Mouse (Mus musculus): ENCODE results near the gene Rnf187.
"Not testable (repeated sequence)": the region's sequence is repeated elsewhere in the genome, so short reads cannot be mapped to it uniquely, and the experiment has no call there.

Gene Rnf187

GRCm38 (mm10) chr11:58965001-58965760 is 26.5 kb upstream of the Rnf187 start:
- no peak for DNase-seq (ENCODE audit: low spot score)

GRCm38 (mm10) chr11:58964216-58964615 is 25.5 kb upstream of the Rnf187 start:
- no peak for DNase-seq (ENCODE audit: low spot score)

- DNase-seq (ENCODE audit: low spot score), result peak; percentile 85
Observed at GRCm38 (mm10) chr11:58963543-58963942, 24.8 kb upstream of the Rnf187 start.

DNA sequence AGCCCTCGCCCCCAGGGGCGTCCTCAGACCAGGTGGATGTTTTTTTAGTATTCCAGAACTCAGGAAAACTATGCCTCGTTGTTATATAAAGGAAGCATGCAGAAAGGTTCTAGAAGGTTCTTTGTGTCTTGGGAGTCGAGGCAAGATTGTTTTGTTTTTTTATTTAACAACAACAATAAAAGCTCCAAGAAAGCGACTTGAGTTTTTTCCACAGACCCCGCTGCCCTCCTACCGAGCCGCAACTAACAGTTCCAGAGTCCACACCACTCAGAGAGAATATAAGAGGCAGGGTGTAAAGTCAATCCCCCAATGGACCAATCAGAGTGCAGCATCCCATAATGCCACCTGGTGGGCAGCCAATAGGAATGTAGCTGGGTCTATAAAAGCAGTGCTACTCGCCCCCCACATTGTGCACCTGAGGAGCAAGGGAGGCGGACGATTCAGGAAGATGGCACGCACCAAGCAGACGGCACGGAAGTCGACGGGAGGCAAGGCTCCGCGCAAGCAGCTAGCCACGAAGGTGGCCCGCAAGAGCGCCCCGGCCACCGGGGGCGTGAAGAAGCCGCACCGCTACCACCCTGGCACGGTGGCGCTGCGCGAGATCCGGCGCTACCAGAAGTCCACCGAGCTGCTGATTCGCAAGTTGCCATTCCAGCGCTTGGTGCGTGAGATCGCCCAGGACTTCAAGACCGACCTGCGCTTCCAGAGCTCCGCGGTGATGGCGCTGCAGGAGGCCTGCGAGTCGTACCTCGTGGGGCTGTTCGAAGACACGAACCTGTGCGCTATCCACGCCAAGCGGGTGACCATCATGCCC is 22.9 kb upstream of the Rnf187 start:
- DNase-seq (ENCODE audit: low spot score), result peak; percentile 96

DNA sequence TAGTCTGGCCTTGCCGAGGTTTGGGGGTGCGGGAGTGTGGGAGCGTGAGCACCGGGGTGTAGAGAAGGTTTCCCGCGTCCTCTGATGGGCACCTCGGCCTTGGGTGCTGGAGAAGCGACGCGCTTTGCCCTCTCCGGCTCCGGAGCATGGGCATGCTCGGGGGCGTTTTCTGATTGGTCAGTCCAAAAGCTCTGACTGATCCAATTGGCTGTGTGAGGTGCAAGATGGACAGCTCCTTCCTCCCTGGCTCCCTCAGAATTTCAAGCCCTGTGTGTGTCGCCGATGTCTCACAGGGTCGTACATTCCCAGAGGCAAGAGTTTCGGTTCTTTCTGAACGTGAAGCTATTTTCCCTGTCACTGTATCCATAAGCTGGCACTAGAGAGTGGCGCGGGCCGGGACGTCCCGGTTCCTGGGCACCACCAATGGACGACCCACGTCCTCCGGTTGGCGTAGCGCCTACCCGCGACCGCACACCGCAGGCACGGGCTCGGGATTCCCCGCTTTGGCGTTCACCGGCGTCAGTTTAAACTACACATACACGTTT is 21.3 kb upstream of the Rnf187 start:
- DNase-seq (ENCODE audit: low spot score), result peak; percentile 94

DNA sequence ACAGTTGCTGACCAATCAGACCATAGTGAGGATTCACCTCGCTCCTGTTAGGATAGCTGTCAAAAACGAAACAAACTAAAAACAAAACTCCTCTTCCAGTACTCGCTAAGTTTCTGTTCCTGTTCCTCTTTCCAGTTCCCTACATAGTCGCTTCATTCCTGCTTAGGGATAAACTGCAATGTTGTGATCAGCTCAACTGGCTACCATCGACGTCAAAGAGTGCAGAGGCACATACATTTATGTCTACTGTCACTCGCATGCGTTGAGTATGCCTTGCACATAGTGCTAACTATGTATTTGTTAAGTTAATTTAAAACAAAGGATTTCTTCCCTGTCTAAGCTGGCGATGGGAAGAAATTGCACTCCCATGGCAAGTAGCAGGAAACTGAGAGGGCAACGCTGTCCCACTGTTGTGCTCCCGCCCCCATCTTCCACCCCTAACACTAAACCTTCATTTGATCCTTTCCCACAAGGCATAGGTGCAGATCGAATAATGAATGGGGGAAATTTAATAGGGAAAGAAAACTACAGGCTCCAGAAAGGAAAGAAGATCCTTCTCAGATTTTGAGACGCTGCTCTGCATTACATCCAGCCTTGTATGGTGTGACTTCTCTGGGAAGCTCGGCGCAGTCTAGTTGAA is 20.6 kb upstream of the Rnf187 start:
- DNase-seq (ENCODE audit: low spot score), result no peak

GRCm38 (mm10) chr11:58958536-58958935 is 19.8 kb upstream of the Rnf187 start:
- no peak for DNase-seq (ENCODE audit: low spot score)

GRCm38 (mm10) chr11:58957226-58957914 is 18.7 kb upstream of the Rnf187 start:
- DNase-seq (ENCODE audit: low spot score), result no peak

- no peak for DNase-seq (ENCODE audit: low spot score)
Observed at GRCm38 (mm10) chr11:58955868-58956257, 17.1 kb upstream of the Rnf187 start.

DNA sequence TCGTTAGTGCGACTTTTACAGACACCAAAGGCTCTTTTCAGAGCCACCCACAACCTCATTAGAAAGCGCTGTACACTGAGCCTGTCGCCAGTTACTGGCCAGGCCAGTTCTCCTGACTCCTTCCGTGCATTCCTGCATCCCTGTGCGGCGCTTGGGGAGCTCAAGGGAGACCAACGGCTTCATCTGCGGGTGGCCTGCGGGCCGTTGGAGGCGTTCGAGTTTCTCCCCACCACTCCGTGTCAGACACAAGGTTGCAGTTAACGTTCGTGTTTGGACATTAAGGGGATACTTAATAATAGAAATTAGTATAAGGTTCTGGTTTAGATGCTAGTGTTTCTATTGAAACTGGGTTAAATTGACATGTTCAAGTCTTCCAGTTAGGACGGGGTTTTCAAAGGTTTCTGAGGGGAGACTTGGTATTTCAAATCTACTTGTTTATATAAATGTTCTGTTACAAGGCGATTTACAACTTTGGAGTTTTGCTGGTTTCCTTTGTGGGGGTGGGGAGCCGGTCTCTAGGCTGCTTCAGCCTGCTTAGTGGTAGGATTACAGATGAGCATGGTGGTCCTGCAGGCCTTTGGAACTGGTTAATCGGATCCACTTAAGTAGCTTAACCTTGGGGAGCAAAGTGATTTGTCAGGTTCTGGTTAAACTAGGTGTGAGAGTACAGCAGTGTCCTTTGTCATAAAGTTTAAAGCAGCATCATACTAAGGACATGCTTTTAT is 16.6 kb upstream of the Rnf187 start:
- DNase-seq (ENCODE audit: low spot score), result peak; percentile 61

DNA sequence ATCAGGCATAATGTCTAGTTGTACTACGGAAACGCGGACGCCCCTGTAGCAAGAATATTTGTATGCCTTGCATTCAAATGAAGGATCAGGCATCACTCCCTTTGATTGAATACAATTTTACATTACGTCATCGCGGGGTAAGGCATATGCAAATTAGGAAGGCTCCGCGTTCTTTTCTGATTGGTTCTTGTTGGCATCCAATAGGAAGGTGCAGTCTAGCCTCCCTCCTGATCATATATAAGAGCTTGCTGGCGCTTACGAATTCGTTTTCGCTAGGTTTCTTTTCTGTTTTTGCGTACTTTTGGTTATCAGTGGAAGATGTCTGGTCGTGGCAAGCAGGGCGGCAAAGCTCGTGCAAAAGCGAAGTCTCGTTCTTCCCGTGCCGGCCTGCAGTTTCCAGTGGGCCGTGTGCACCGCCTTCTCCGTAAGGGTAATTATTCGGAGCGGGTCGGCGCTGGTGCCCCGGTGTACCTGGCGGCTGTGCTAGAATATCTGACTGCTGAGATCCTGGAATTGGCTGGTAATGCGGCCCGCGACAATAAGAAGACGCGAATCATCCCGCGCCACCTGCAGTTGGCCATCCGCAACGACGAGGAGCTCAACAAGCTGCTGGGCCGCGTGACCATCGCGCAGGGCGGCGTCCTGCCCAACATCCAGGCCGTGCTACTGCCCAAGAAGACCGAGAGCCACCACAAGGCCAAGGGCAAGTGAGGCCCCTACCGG is 15.9 kb upstream of the Rnf187 start, which contains the start of the genes Hist3h2a and Trim17:
Gene Hist3h2a (plus strand): TSS at position 266 of the 723 bp plus-strand sequence.
Gene Trim17 (plus strand): TSS at position 266 of the 723 bp plus-strand sequence.
- peak; percentile 94 for DNase-seq (ENCODE audit: low spot score)

- DNase-seq (ENCODE audit: low spot score), result not testable (repeated sequence)
Observed at GRCm38 (mm10) chr11:58954170-58954419, 15.4 kb upstream of the Rnf187 start.

DNA sequence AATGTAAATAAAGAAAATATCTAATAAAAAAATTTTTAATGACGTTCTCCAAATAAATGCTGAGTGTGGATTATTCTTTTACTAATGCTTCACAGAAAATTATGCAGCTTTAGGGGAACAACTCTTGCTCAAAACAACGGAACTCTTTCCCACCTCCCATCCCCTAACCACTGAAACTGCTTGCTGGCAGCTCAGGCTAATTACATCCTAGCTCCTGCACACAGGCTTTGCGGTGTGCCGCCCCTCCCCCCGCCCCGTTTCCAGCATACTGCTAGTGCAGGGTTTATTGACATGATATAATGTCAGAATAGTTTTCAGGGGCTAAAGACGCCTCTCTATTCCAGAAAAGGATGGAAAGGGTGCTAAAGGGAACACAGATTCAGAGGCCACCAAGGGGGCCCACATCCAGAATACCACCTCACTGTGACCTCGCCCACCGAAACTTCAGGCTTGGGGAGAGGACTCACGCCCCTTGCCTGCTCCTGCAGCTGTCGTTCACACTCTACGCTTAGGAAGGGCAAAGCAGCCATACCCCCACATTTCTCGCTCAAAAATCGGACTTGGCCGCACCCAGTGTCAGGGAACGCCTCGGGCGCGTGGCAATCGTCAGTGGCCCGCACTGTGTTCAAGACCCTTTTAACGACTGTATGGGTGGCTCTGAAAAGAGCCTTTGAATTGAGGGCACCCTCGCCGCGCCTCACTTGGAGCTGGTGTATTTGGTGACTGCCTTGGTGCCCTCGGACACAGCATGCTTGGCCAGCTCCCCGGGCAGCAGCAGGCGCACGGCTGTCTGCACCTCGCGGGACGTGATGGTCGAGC is 14.8 kb upstream of the Rnf187 start:
- DNase-seq (ENCODE audit: low spot score), result no peak

GRCm38 (mm10) chr11:58951210-58951609 is 12.5 kb upstream of the Rnf187 start:
- no peak for DNase-seq (ENCODE audit: low spot score)

DNA sequence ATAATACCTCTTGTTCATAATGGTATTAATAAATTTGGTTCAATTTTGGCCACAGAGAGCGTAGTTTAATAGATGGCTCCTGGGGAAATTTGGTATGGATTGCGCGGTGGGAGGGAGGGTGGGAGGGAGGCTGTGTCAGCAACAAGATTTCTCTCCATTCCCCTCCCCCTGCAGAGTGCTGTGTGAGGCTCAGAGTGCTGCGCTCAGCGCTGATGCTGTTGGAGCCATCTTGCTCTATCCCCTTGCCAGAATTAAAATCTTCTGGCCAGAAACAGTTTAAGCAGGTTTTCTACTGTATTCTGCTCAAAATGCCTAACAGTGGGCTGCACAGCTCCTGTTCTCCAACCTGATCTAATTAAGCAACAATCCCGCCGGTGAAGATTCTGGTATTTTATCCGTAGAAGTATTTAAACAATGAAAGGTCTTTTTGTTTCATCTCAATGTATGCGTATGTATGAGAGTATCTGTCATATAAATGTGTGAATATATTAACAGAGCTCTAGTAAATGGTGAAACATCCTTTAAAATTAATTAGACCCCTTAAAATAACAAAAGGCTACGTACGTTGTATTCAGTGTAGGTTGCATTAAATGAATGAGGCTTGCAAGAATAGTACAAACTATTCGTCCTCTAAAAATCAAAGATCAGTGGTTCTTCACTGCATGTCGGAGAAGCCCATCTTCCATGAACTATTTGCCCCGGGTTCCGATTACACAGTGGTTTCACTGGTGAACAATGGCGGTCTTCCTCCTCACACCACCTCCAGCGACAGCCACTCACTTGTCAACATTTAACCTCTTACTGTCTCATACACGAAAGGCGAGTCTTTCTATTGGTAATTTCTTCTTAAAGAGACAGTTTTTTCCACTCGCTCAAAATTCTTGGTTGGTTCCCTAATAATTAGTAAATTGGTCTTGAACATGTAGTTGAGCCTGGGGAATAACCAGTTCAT is 11.0 kb upstream of the Rnf187 start:
- peak; percentile 71 for DNase-seq (ENCODE audit: low spot score)

- DNase-seq (ENCODE audit: low spot score), result peak; percentile 89
Observed at GRCm38 (mm10) chr11:58948542-58949479, 10.1 kb upstream of the Rnf187 start, which contains the start of gene Hist3h2ba. TSS of gene Hist3h2ba (plus strand) at chr11:58948920.

- peak; percentile 60 for DNase-seq (ENCODE audit: low spot score)
Observed at GRCm38 (mm10) chr11:58947798-58948528, 9.2 kb upstream of the Rnf187 start.

All from testis, postnatal 14 days (tissue).